Mouse (Mus musculus) G1E (cell line): ENCODE data around the gene Aoc3. TPM values are rescaled to one million over a fixed set of nuclear protein-coding genes. Genes with fewer than 3 reads are reported as not detected.
"Not testable (repeated sequence)": the region's sequence is repeated elsewhere in the genome, so short reads cannot be mapped to it uniquely, and the experiment has no call there.

Source experiments
- ATAC-seq: 2 replicates; pipeline ENCODE4 v1.8.0; 2016; ENCODE audit warnings: mild to moderate bottlenecking; ENCODE audit not compliant: insufficient number of reproducible peaks, poor library complexity, low FRiP score, severe bottlenecking; ENCODE audit errors: extremely low read depth
- DNase-seq: peaks from one replicate; pipeline ENCODE4 v3.0.0; 2012; ENCODE audit warnings: low spot score
- H3K27me3 ChIP-seq: 2 replicates; pipeline ENCODE4 v1.6.1; 2012; ENCODE audit warnings: mild to moderate bottlenecking, low read length, inconsistent platforms; ENCODE audit not compliant: insufficient read depth
- H3K36me3 ChIP-seq: replicated peaks from 2 replicates; pipeline ENCODE3; 2012; ENCODE audit warnings: mild to moderate bottlenecking, inconsistent platforms
- H3K4me1 ChIP-seq: 2 replicates; pipeline ENCODE4 v1.6.1; 2012; ENCODE audit warnings: low read depth, low read length, inconsistent platforms, mixed read lengths; ENCODE audit not compliant: insufficient read depth
- H3K4me3 ChIP-seq: 2 replicates; pipeline ENCODE4 v1.5.1; 2012; ENCODE audit warnings: low read depth, mild to moderate bottlenecking, inconsistent platforms, low read length, moderate library complexity, mixed read lengths
- H3K9me3 ChIP-seq: replicated peaks from 2 replicates; pipeline ENCODE4 v1.6.1; 2012; ENCODE audit warnings: inconsistent platforms
- CTCF ChIP-seq: IDR thresholded peaks from 2 replicates; pipeline ENCODE4 v1.5.1; 2012; ENCODE audit warnings: low read depth, low read length, inconsistent platforms, mixed read lengths
- GATA1 ChIP-seq: IDR thresholded peaks from 2 replicates; pipeline ENCODE4 v1.6.1; 2012; ENCODE audit warnings: borderline replicate concordance, low read length, inconsistent platforms, mixed read lengths
- GATA2 ChIP-seq: IDR thresholded peaks from 2 replicates; pipeline ENCODE4 v1.6.1; 2012; ENCODE audit warnings: low read depth, low read length, inconsistent platforms, borderline replicate concordance
- POLR2AphosphoS5 ChIP-seq: IDR thresholded peaks from 2 replicates; pipeline ENCODE4 v1.6.1; 2012; ENCODE audit warnings: low read depth, low read length, inconsistent platforms; ENCODE audit not compliant: insufficient replicate concordance
- TAL1 ChIP-seq: conservative IDR thresholded peaks from 2 replicates; pipeline ENCODE4 v1.6.1; 2012; ENCODE audit warnings: low read depth, low read length, inconsistent platforms, mixed read lengths
- polyA plus RNA-seq: library from polyadenylated mRNA; stranded (reverse); fragments of >175 nt; gene quantifications from 2 replicates; pipeline ENCODE4 v1.2.3, GENCODE M21; 2012
- total RNA-seq, 2 experiments: library from RNA; stranded (forward) in 1 of 2; stranded (reverse) in 1 of 2; fragments of 200-1000 nt in 1 of 2; fragments of >200 nt in 1 of 2; fragmentation: Nextera tagmentation in 1 of 2; gene quantifications; 2 replicates each; pipeline ENCODE4 v1.2.3; 2014 to 2017

The Aoc3 gene
- total and polyA plus RNA-seq, 3 experiments = 0.10 to 2.5 (median 0.16) TPM

DNA sequence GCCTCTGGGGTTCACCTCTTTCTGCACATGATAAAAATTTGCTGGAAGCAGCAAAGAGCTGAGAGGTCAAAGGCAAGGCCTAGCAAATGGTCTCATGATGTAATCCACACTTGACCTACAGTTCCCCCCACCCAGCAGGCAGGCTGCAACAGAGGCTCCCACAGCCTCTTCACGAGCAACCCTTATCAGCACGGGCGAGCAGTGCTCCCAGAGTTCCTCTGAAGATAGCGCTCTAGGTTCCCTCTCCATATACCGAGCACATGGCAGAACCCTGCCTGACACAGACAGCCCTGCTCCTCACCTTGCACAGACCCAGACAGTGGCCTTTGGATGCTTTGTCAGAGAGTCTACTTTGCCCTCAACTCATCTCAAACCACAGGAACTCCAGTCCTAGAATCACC, 34.1 kb downstream of the Aoc3 start:
- DNase-seq = no peak
- no peak for ATAC-seq
- TF ChIP-seq GATA2 (no peak), GATA1 (no peak), TAL1 (no peak), CTCF (no peak), POLR2AphosphoS5 (no peak)
- Histone ChIP-seq H3K9me3 (no peaks in the 10 kb centered on the region), H3K36me3 (no peaks in the 10 kb centered on the region), H3K4me1 (peaks cover 5% of the 10 kb centered on the region), H3K4me3 (no peak overlapping the region), H3K27me3 (peaks cover 32% of the 10 kb centered on the region)

DNA sequence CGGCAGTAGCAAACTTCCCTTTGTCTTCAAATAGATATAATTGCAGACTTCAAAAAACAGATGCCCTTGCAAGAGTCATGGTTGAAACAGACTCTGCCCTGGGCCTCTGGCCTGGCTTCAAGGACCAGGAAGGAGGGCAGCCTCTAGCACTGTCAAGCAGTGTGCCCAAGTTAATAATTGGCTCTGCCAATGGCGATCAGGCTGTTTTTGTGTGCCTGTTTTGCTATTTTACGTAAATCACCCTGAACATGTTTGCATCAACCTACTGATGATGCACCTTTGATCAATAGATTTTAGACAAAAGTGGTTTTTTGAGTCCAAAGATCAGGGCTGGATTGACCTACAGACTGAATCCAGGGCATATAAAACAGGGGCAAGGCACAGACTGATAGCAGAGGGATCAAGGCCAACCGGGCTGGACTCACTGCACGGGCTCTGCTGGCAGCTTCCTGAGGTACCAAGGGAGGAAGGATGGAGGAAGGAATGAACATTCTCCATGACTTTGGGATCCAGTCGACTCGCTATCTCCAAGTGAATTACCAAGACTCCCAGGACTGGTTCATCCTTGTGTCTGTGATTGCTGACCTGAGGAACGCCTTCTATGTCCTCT, 37.0 kb downstream of the Aoc3 start, which contains the start of gene G6pc:
Gene G6pc, plus strand, starts transcription at position 236 of the 610 bp plus-strand sequence.
- Histone ChIP-seq H3K27me3 (peaks cover 33% of the 10 kb centered on the region), H3K4me1 (peaks cover 5% of the 10 kb centered on the region), H3K36me3 (no peaks in the 10 kb centered on the region), H3K9me3 (no peaks in the 10 kb centered on the region), H3K4me3 (no peak within 1 kb of the TSS)
- ATAC-seq (no peak), DNase-seq (no peak)
- TF ChIP-seq GATA2 (no peak), TAL1 (no peak), GATA1 (no peak), POLR2AphosphoS5 (no peak), CTCF (no peak)

DNA sequence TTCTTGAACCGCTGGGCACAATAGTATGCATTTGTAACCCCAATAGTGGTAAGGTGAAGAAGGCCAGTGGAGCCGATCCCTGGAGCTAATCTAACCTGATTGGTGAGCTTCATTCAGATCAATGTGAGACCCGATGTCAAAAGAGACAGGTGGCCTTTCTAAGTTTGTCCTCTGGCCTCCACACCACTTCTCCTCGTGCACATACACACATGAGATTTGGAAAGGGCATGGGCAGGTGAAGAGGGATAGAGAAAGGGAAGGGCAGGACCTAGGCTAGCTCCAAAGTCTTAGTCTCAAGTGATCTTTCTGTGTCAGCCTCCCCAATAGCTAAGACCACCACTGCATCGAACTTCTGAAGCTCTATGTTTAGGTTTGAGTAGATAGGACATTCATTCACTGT, 39.7 kb downstream of the Aoc3 start:
- Histone ChIP-seq H3K4me3 (no peak overlapping the region), H3K4me1 (no peaks in the 10 kb centered on the region), H3K9me3 (no peaks in the 10 kb centered on the region), H3K27me3 (peaks cover 30% of the 10 kb centered on the region), H3K36me3 (no peaks in the 10 kb centered on the region)
- TF ChIP-seq CTCF (no peak), GATA1 (no peak), GATA2 (no peak), POLR2AphosphoS5 (no peak), TAL1 (no peak)
- ATAC-seq (no peak), DNase-seq (no peak)

DNA sequence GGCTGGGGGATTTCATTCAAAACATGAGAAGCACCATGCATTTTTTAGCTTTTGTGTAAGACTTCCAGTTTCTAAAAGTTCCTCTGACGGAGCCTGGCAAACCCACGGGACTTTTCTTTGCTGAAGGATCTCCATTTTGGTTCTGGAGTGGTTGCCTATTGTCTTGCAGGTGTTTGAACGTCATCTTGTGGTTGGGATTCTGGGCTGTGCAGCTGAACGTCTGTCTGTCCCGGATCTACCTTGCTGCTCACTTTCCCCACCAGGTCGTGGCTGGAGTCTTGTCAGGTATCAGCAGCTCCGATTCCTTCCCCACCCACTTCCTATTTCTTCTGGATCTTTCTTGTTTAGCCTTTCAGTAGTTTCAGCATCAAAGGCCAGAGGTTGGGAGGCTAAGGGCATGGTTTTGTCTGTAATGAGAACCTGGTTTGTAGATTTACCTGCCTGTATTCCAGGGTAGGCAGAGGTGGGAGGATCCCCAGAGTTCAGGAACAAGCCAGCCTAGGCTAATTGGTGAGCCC, 44.1 kb downstream of the Aoc3 start:
- H3K36me3 ChIP-seq = no peaks in the 10 kb centered on the region
- no peaks in the 10 kb centered on the region for H3K4me1 ChIP-seq
- no peaks in the 10 kb centered on the region for H3K9me3 ChIP-seq
- no peak overlapping the region for H3K4me3 ChIP-seq
- no peak for DNase-seq
- ATAC-seq = no peak
- TF ChIP-seq GATA1 (no peak), TAL1 (no peak), POLR2AphosphoS5 (no peak), GATA2 (no peak), CTCF (no peak)
- peaks cover 41% of the 10 kb centered on the region for H3K27me3 ChIP-seq

DNA sequence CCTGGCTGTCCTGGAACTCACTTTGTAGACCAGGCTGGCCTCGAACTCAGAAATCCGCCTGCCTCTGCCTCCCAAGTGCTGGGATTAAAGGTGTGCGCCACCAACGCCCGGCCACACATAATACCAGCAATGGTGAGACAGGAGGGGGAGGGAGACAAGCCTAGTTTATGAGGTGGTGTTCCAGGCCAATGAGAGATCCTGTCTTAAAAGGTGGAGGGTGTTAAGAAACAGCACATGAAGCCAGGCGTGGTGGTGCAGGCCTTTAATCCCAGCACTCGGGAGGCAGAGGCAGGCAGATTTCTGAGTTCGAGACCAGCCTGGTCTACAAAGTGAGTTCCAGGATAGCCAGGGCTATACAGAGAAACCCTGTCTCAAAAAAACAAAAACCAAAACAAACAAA, 47.8 kb downstream of the Aoc3 start:
- not testable (repeated sequence) for H3K4me1 ChIP-seq, H3K9me3 ChIP-seq, ATAC-seq, H3K4me3 ChIP-seq, H3K36me3 ChIP-seq, DNase-seq
- H3K27me3 ChIP-seq = peaks cover 34% of the 10 kb centered on the region

GRCm38 (mm10) chr11:101378926-101379325, 48.5 kb downstream of the Aoc3 start:
- H3K36me3 ChIP-seq = no peaks in the 10 kb centered on the region
- H3K27me3 ChIP-seq = peaks cover 34% of the 10 kb centered on the region
- no peaks in the 10 kb centered on the region for H3K9me3 ChIP-seq
- TF ChIP-seq GATA2 (no peak), GATA1 (no peak), CTCF (no peak), TAL1 (no peak), POLR2AphosphoS5 (no peak)
- H3K4me3 ChIP-seq = no peak overlapping the region
- ATAC-seq (no peak), DNase-seq (no peak)
- no peaks in the 10 kb centered on the region; the same call in 1 of the 2 replicates for H3K4me1 ChIP-seq

DNA sequence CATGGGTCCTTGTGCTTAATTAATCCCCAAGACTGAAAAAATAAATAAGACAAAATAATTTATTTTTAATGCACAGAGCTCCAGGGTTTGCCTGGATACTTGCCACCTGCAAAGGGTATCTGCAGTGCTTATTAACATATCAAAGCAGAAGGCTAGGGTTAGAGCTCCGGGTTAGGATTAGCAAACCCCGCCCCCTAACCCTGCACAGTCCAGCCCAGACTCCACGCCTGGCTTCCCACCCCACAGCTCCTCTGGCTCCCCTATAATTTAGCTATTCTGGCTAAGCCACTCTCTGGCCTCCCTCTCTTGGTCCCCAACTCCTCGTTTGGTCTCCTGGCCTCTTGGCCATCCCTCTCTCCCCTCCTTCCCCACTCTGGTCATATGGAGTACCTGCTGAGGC, 51.4 kb downstream of the Aoc3 start:
- DNase-seq = no peak
- no peak overlapping the region for H3K4me3 ChIP-seq
- H3K36me3 ChIP-seq = no peaks in the 10 kb centered on the region
- peaks cover 26% of the 10 kb centered on the region for H3K27me3 ChIP-seq
- TF ChIP-seq GATA2 (no peak), POLR2AphosphoS5 (no peak), GATA1 (no peak), TAL1 (no peak), CTCF (no peak)
- ATAC-seq = no peak
- H3K9me3 ChIP-seq = no peaks in the 10 kb centered on the region
- no peaks in the 10 kb centered on the region; the same call in none of the 2 replicates for H3K4me1 ChIP-seq

Other genes with a start within 250 kb of the Aoc3 start
Only the 20 nearest of the 29 such genes appear.
- 0.49 and 2.6 TPM in 2 replicates for gene Plekhh3, start 159.3 kb upstream of the Aoc3 start, total RNA-seq (2014; fragmentation: Nextera tagmentation)
- gene Plekhh3, start 159.3 kb upstream of the Aoc3 start, total RNA-seq (2017) = 1.5 and 1.9 TPM in 2 replicates
- gene Plekhh3, start 159.3 kb upstream of the Aoc3 start, polyA plus RNA-seq = 3.8 and 4.8 TPM in 2 replicates
- not detected in 2 replicates for gene Ccr10, start 155.2 kb upstream of the Aoc3 start, total RNA-seq (2014; fragmentation: Nextera tagmentation)
- gene Ccr10, start 155.2 kb upstream of the Aoc3 start, total RNA-seq (2017) = not detected in 2 replicates
- gene Ccr10, start 155.2 kb upstream of the Aoc3 start, polyA plus RNA-seq = not detected in 2 replicates
- 46.1 and 55.9 TPM in 2 replicates for gene Ezh1, start 104.1 kb upstream of the Aoc3 start, total RNA-seq (2014; fragmentation: Nextera tagmentation)
- 23.9 and 25.4 TPM in 2 replicates for gene Ezh1, start 104.1 kb upstream of the Aoc3 start, total RNA-seq (2017)
- gene Ezh1, start 104.1 kb upstream of the Aoc3 start, polyA plus RNA-seq = 2.0 and 4.2 TPM in 2 replicates
- not detected in 2 replicates for gene Ramp2, start 84.6 kb upstream of the Aoc3 start, total RNA-seq (2014; fragmentation: Nextera tagmentation)
- 0.27 TPM in 1 of 2 replicates, not detected in the other for gene Ramp2, start 84.6 kb upstream of the Aoc3 start, total RNA-seq (2017)
- 0.04 and 0.10 TPM in 2 replicates for gene Ramp2, start 84.6 kb upstream of the Aoc3 start, polyA plus RNA-seq
- 482 and 539 TPM in 2 replicates for gene Vps25, start 76.9 kb upstream of the Aoc3 start, total RNA-seq (2014; fragmentation: Nextera tagmentation)
- 98.4 and 104 TPM in 2 replicates for gene Vps25, start 76.9 kb upstream of the Aoc3 start, total RNA-seq (2017)
- 140 and 170 TPM in 2 replicates for gene Vps25, start 76.9 kb upstream of the Aoc3 start, polyA plus RNA-seq
- 21.2 and 27.2 TPM in 2 replicates for gene Wnk4, start 70.0 kb upstream of the Aoc3 start, total RNA-seq (2014; fragmentation: Nextera tagmentation)
- gene Wnk4, start 70.0 kb upstream of the Aoc3 start, total RNA-seq (2017) = 2.3 and 4.2 TPM in 2 replicates
- 45.0 and 48.7 TPM in 2 replicates for gene Wnk4, start 70.0 kb upstream of the Aoc3 start, polyA plus RNA-seq
- gene Cntd1, start 51.6 kb upstream of the Aoc3 start, total RNA-seq (2014; fragmentation: Nextera tagmentation) = 1.5 TPM in 1 of 2 replicates, not detected in the other
- 0.81 and 1.1 TPM in 2 replicates for gene Cntd1, start 51.6 kb upstream of the Aoc3 start, total RNA-seq (2017)
- 0.02 TPM in 1 of 2 replicates, not detected in the other for gene Cntd1, start 51.6 kb upstream of the Aoc3 start, polyA plus RNA-seq
- gene Coa3, start 51.5 kb upstream of the Aoc3 start, total RNA-seq (2014; fragmentation: Nextera tagmentation) = 52.6 and 54.1 TPM in 2 replicates
- gene Coa3, start 51.5 kb upstream of the Aoc3 start, total RNA-seq (2017) = 58.1 and 65.9 TPM in 2 replicates
- 16.8 and 39.8 TPM in 2 replicates for gene Coa3, start 51.5 kb upstream of the Aoc3 start, polyA plus RNA-seq
- 42.5 and 46.3 TPM in 2 replicates for gene Becn1, start 28.3 kb upstream of the Aoc3 start, total RNA-seq (2014; fragmentation: Nextera tagmentation)
- gene Becn1, start 28.3 kb upstream of the Aoc3 start, total RNA-seq (2017) = 142 and 148 TPM in 2 replicates
- 97.7 and 109 TPM in 2 replicates for gene Becn1, start 28.3 kb upstream of the Aoc3 start, polyA plus RNA-seq
- gene Psme3, start 14.4 kb upstream of the Aoc3 start, total RNA-seq (2014; fragmentation: Nextera tagmentation) = 300 and 317 TPM in 2 replicates
- 98.7 and 113 TPM in 2 replicates for gene Psme3, start 14.4 kb upstream of the Aoc3 start, total RNA-seq (2017)
- gene Psme3, start 14.4 kb upstream of the Aoc3 start, polyA plus RNA-seq = 68.6 and 68.8 TPM in 2 replicates
- gene Aoc2, start 5.5 kb upstream of the Aoc3 start, total RNA-seq (2014; fragmentation: Nextera tagmentation) = 18.1 and 19.5 TPM in 2 replicates
- 4.5 and 4.6 TPM in 2 replicates for gene Aoc2, start 5.5 kb upstream of the Aoc3 start, total RNA-seq (2017)
- 10.0 and 10.1 TPM in 2 replicates for gene Aoc2, start 5.5 kb upstream of the Aoc3 start, polyA plus RNA-seq
- gene G6pc, start 37.0 kb downstream of the Aoc3 start, total RNA-seq (2014; fragmentation: Nextera tagmentation) = not detected in 2 replicates
- 0.05 TPM in 1 of 2 replicates, not detected in the other for gene G6pc, start 37.0 kb downstream of the Aoc3 start, total RNA-seq (2017)
- not detected in 2 replicates for gene G6pc, start 37.0 kb downstream of the Aoc3 start, polyA plus RNA-seq
- 51.6 and 55.8 TPM in 2 replicates for gene Aarsd1, start 87.0 kb downstream of the Aoc3 start, total RNA-seq (2014; fragmentation: Nextera tagmentation)
- gene Aarsd1, start 87.0 kb downstream of the Aoc3 start, total RNA-seq (2017) = 47.0 and 50.9 TPM in 2 replicates
- gene Aarsd1, start 87.0 kb downstream of the Aoc3 start, polyA plus RNA-seq = 67.7 and 74.4 TPM in 2 replicates
- gene Gm27029, start 94.2 kb downstream of the Aoc3 start, total RNA-seq (2014; fragmentation: Nextera tagmentation) = 3.0 TPM in 1 of 2 replicates, not detected in the other
- 0.87 and 2.1 TPM in 2 replicates for gene Gm27029, start 94.2 kb downstream of the Aoc3 start, total RNA-seq (2017)
- 0.58 and 0.90 TPM in 2 replicates for gene Gm27029, start 94.2 kb downstream of the Aoc3 start, polyA plus RNA-seq
- 5.0 and 6.0 TPM in 2 replicates for gene Rundc1, start 94.5 kb downstream of the Aoc3 start, total RNA-seq (2014; fragmentation: Nextera tagmentation)
- gene Rundc1, start 94.5 kb downstream of the Aoc3 start, total RNA-seq (2017) = 6.7 and 7.6 TPM in 2 replicates
- 6.7 and 7.2 TPM in 2 replicates for gene Rundc1, start 94.5 kb downstream of the Aoc3 start, polyA plus RNA-seq
- not detected in 2 replicates for gene Ptges3l, start 94.7 kb downstream of the Aoc3 start, total RNA-seq (2014; fragmentation: Nextera tagmentation)
- gene Ptges3l, start 94.7 kb downstream of the Aoc3 start, total RNA-seq (2017) = 0.12 and 0.33 TPM in 2 replicates
- gene Ptges3l, start 94.7 kb downstream of the Aoc3 start, polyA plus RNA-seq = 0.17 and 0.22 TPM in 2 replicates
- gene Rpl27, start 111.7 kb downstream of the Aoc3 start, total RNA-seq (2014; fragmentation: Nextera tagmentation) = 787 and 879 TPM in 2 replicates
- gene Rpl27, start 111.7 kb downstream of the Aoc3 start, total RNA-seq (2017) = 1,687 and 2,225 TPM in 2 replicates
- 444 and 1,039 TPM in 2 replicates for gene Rpl27, start 111.7 kb downstream of the Aoc3 start, polyA plus RNA-seq
- gene Ifi35, start 117.8 kb downstream of the Aoc3 start, total RNA-seq (2014; fragmentation: Nextera tagmentation) = 26.3 and 34.3 TPM in 2 replicates
- 48.4 and 54.8 TPM in 2 replicates for gene Ifi35, start 117.8 kb downstream of the Aoc3 start, total RNA-seq (2017)
- 24.3 and 28.1 TPM in 2 replicates for gene Ifi35, start 117.8 kb downstream of the Aoc3 start, polyA plus RNA-seq
- 26.5 and 32.0 TPM in 2 replicates for gene Rnd2, start 134.4 kb downstream of the Aoc3 start, total RNA-seq (2014; fragmentation: Nextera tagmentation)
- gene Rnd2, start 134.4 kb downstream of the Aoc3 start, total RNA-seq (2017) = 36.6 and 44.3 TPM in 2 replicates
- 35.3 and 46.4 TPM in 2 replicates for gene Rnd2, start 134.4 kb downstream of the Aoc3 start, polyA plus RNA-seq
- gene Vat1, start 135.6 kb downstream of the Aoc3 start, total RNA-seq (2014; fragmentation: Nextera tagmentation) = 237 and 238 TPM in 2 replicates
- gene Vat1, start 135.6 kb downstream of the Aoc3 start, total RNA-seq (2017) = 98.5 and 103 TPM in 2 replicates
- 384 and 452 TPM in 2 replicates for gene Vat1, start 135.6 kb downstream of the Aoc3 start, polyA plus RNA-seq